Mouse (Mus musculus) myocyte (in vitro differentiated cells): ENCODE results near the gene Odf3l1. TPM values are rescaled to one million over a fixed set of nuclear protein-coding genes. Genes with fewer than 3 reads are reported as not detected.

Source experiments
- H3K27me3 ChIP-seq: one replicate; pipeline ENCODE4 v1.6.1; 2011; ENCODE audit not compliant: control insufficient read depth, insufficient read depth, insufficient read length
- H3K36me3 ChIP-seq: one replicate; pipeline ENCODE4 v1.6.1; 2011; ENCODE audit not compliant: control insufficient read depth, insufficient read depth
- H3K4me2 ChIP-seq: one replicate; pipeline ENCODE4 v1.6.1; 2011; ENCODE audit warnings: low read depth, control low read depth
- H3K4me3 ChIP-seq: one replicate; pipeline ENCODE4 v1.5.1; 2011; ENCODE audit warnings: mild to moderate bottlenecking, control low read depth, moderate library complexity
- H3K79me2 ChIP-seq: one replicate; pipeline ENCODE4 v1.6.1; 2011; ENCODE audit not compliant: control insufficient read depth, insufficient read depth
- H3ac ChIP-seq: one replicate; pipeline ENCODE4 v1.6.1; 2011; ENCODE audit not compliant: control insufficient read depth, insufficient read length
- E2F4 ChIP-seq: IDR thresholded peaks from one replicate; pipeline ENCODE4 v1.6.1; 2011; ENCODE audit warnings: mild to moderate bottlenecking, control low read depth, moderate library complexity; ENCODE audit not compliant: insufficient read depth
- MAX ChIP-seq: IDR thresholded peaks from one replicate; pipeline ENCODE4 v1.6.1; 2011; ENCODE audit warnings: low read depth, mild to moderate bottlenecking, control low read depth
- MYOD1 ChIP-seq, 3 experiments: IDR thresholded peaks; one replicate each; pipeline ENCODE4 v1.6.1; 2011; ENCODE audit warnings: control low read depth in 2 of 3, low read depth in 2 of 3, mild to moderate bottlenecking in 2 of 3, moderate library complexity in 1 of 3; ENCODE audit not compliant: insufficient read length in 2 of 3, control insufficient read depth in 1 of 3
- MYOG ChIP-seq, 3 experiments: IDR thresholded peaks; one replicate each; pipeline ENCODE4 v1.6.1; 2011; ENCODE audit warnings: control low read depth in 2 of 3, low read depth in 2 of 3, mild to moderate bottlenecking in 2 of 3; ENCODE audit not compliant: insufficient read length in 2 of 3, control insufficient read depth in 1 of 3, insufficient read depth in 1 of 3
- POLR2A ChIP-seq: IDR thresholded peaks from one replicate; pipeline ENCODE4 v1.6.1; 2011; ENCODE audit warnings: low read depth, mild to moderate bottlenecking, control low read depth, moderate library complexity; ENCODE audit not compliant: insufficient read length
- POLR2AphosphoS2 ChIP-seq: IDR thresholded peaks from one replicate; pipeline ENCODE4 v1.6.1; 2011; ENCODE audit warnings: low read depth, control low read depth; ENCODE audit not compliant: insufficient read length
- SRF ChIP-seq: IDR thresholded peaks from one replicate; pipeline ENCODE4 v1.6.1; 2011; ENCODE audit warnings: low read depth; ENCODE audit not compliant: control insufficient read depth, insufficient read length
- TCF12 ChIP-seq: IDR thresholded peaks from one replicate; pipeline ENCODE4 v1.6.1; 2011; ENCODE audit warnings: mild to moderate bottlenecking, control low read depth; ENCODE audit not compliant: poor library complexity, insufficient read depth, severe bottlenecking
- TCF3 ChIP-seq: IDR thresholded peaks from one replicate; pipeline ENCODE4 v1.6.1; 2011; ENCODE audit warnings: low read depth, control low read depth; ENCODE audit not compliant: insufficient read length
- polyA plus RNA-seq: library from polyadenylated mRNA; unstranded; fragments of >200 nt; fragmentation: generic; extraction: Trizol; gene quantifications from one replicate; pipeline ENCODE4 v1.2.1, GENCODE M21; 2012; ENCODE audit warnings: missing spikeins

Gene Odf3l1
- polyA plus RNA-seq, 1 experiment, result 0.85 TPM

DNA sequence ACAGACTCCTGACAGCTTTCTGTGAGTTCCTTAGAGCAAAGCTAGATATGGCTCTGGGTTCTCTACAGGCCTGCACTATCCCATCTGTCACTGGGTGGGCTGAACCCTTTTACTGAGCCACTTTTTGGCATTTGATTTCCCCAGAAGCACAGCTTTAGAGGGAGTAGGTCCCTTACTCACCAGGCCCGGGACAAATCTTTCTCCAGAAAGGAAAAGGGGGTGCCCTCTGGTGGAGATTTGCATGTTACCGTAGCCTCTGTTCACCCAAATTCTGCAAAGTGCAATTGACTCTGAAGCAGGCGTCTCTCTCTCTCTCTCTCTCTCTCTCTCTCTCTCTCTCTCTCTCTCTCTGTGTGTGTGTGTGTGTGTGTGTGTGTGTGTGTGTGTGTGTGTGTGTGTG is 39.6 kb downstream of the Odf3l1 start:
- H3K36me3 ChIP-seq, result no peaks in the 10 kb centered on the region
- H3K27me3 ChIP-seq, result peaks cover 14% of the 10 kb centered on the region
- no peak overlapping the region for H3ac ChIP-seq
- H3K4me2 ChIP-seq, result no peak overlapping the region
- no peak overlapping the region for H3K4me3 ChIP-seq
- H3K79me2 ChIP-seq, result no peaks in the 10 kb centered on the region
- TF ChIP-seq SRF (no peak), MYOD1 (IDR thresholded peaks at IDR 0.05; ENCODE audit: control insufficient read depth in 1 of 3, insufficient read length in 2 of 3, low read depth in 2 of 3) (no peak)

DNA sequence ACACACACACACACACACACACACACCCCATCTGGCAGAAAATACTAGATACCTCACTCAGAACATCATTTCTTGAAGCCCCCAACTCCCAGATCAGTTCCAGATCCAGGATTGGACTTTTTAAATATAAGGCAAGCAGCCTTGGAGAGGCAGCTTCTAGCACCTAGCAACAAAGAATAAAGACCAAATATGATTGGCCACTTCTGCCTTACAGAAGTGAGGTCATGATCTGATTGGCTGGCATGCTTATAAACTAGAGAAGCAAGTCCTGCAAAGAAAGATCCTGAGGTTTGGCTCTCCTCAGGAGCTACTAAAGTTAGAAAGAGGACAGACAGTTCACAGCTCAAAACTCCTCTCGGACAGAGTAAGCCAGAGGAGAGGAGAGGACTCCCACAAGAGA is 53.6 kb downstream of the Odf3l1 start:
- no peak overlapping the region for H3ac ChIP-seq
- H3K36me3 ChIP-seq, result no peaks in the 10 kb centered on the region
- peaks cover 42% of the 10 kb centered on the region for H3K27me3 ChIP-seq
- TF ChIP-seq POLR2A (no peak), MYOD1 (IDR thresholded peaks at IDR 0.05; ENCODE audit: control insufficient read depth in 1 of 3, insufficient read length in 2 of 3, low read depth in 2 of 3) (no peak), MYOG (IDR thresholded peaks at IDR 0.05; ENCODE audit: control insufficient read depth in 1 of 3, insufficient read depth in 1 of 3, insufficient read length in 2 of 3, low read depth in 2 of 3) (no peak), TCF3 (no peak)
- no peak overlapping the region for H3K4me2 ChIP-seq
- no peak overlapping the region for H3K4me3 ChIP-seq
- H3K79me2 ChIP-seq, result no peaks in the 10 kb centered on the region

DNA sequence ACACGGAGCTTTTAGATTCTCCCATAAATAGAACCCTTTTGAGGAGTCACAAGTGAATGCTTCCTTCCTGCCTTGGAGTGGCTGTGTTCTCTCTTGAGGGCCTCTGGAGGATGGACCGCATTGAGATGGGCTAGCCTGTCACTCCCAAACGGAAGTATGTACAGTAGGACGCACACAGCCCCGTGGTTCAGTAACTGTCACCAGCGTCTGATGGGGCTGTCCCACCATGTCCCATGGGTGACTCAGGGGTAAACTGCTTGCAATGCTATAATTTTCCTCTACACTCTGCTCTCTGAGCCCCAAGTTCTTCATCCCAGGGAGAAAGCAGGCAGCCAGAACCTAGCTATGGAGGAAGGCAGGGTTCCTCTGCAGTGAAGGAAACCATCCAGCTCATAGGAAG is 56.5 kb downstream of the Odf3l1 start:
- Histone ChIP-seq H3K4me2 (no peak overlapping the region), H3K4me3 (no peak overlapping the region), H3K27me3 (peaks cover 33% of the 10 kb centered on the region), H3ac (no peak overlapping the region), H3K79me2 (no peaks in the 10 kb centered on the region), H3K36me3 (no peaks in the 10 kb centered on the region)
- TF ChIP-seq TCF3 (no peak), POLR2A (no peak), MYOD1 (IDR thresholded peaks at IDR 0.05; ENCODE audit: control insufficient read depth in 1 of 3, insufficient read length in 2 of 3, low read depth in 2 of 3) (no peak), MAX (no peak), MYOG (IDR thresholded peaks at IDR 0.05; ENCODE audit: control insufficient read depth in 1 of 3, insufficient read depth in 1 of 3, insufficient read length in 2 of 3, low read depth in 2 of 3) (no peak), TCF12 (no peak), POLR2AphosphoS2 (no peak)

DNA sequence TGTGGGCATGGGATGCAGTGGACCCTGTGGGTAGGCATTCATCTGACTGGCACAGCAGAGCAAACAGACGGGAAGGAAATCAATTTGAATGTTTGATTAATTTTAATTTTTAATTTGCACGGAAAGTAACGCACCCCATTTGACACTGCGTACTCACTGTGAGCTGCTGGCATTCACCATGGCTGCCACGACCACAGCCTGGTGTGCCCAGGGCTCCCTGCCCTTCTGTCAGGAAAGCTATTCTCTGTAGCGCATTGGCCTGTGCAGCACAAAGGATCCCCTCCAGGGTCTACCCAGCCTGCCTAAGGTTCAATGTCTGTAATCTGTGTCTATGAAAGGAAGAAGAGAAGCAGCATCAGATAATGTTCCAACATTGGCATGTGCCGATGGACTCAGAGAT is 61.3 kb downstream of the Odf3l1 start:
- Histone ChIP-seq H3K36me3 (no peaks in the 10 kb centered on the region), H3K27me3 (peaks cover 56% of the 10 kb centered on the region), H3K4me2 (no peak overlapping the region), H3ac (no peak overlapping the region), H3K4me3 (no peak overlapping the region), H3K79me2 (no peaks in the 10 kb centered on the region)
- TF ChIP-seq POLR2A (no peak), E2F4 (no peak), POLR2AphosphoS2 (no peak), MAX (no peak), MYOG (IDR thresholded peaks at IDR 0.05; ENCODE audit: control insufficient read depth in 1 of 3, insufficient read depth in 1 of 3, insufficient read length in 2 of 3, low read depth in 2 of 3) (no peak), MYOD1 (IDR thresholded peaks at IDR 0.05; ENCODE audit: control insufficient read depth in 1 of 3, insufficient read length in 2 of 3, low read depth in 2 of 3) (no peak), SRF (no peak), TCF3 (no peak)

Other genes starting within 250 kb of the Odf3l1 start
- 1.2 TPM for gene Lingo1, start 68.2 kb downstream of the Odf3l1 start, polyA plus RNA-seq
- 58.3 TPM for gene Cspg4, start 354 bp upstream of the Odf3l1 start, polyA plus RNA-seq
- gene Snx33, start 63.7 kb upstream of the Odf3l1 start, polyA plus RNA-seq, result 9.4 TPM
- 142 TPM for gene Imp3, start 72.8 kb upstream of the Odf3l1 start, polyA plus RNA-seq
- 12.8 TPM for gene Snupn, start 86.2 kb upstream of the Odf3l1 start, polyA plus RNA-seq
- 16.1 TPM for gene Ptpn9, start 130.2 kb upstream of the Odf3l1 start, polyA plus RNA-seq
- 13.3 TPM for gene Sin3a, start 207.4 kb upstream of the Odf3l1 start, polyA plus RNA-seq